Mouse (Mus musculus) hindbrain, embryonic 15.5 days (tissue): ENCODE results near the gene Myrf. TPM values are rescaled to one million over a fixed set of nuclear protein-coding genes. Genes with fewer than 3 reads are reported as not detected.

Experiments used
- ATAC-seq: fragments of 200-750 bp; cut with Nextera tagmentation; 2 replicates; pipeline ENCODE4 v1.8.0; 2017; ENCODE audit warnings: low read depth, moderate number of reproducible peaks, moderate TSS enrichment; ENCODE audit not compliant: low FRiP score
- H3K27ac ChIP-seq: fragments of 300-500 bp; sonication (generic); replicated peaks from 2 replicates; pipeline ENCODE4 v1.5.1; 2015; ENCODE audit warnings: mild to moderate bottlenecking, inconsistent platforms
- H3K27me3 ChIP-seq: fragments of 300-500 bp; sonication (generic); 2 replicates; pipeline ENCODE4 v1.6.1; 2015; ENCODE audit warnings: control low read depth, inconsistent platforms
- H3K36me3 ChIP-seq: fragments of 300-500 bp; sonication (generic); 2 replicates; pipeline ENCODE4 v1.6.1; 2015; ENCODE audit warnings: control low read depth, inconsistent platforms
- H3K4me1 ChIP-seq: fragments of 300-500 bp; sonication (generic); replicated peaks from 2 replicates; pipeline ENCODE4 v1.6.1; 2015; ENCODE audit warnings: control low read depth, inconsistent platforms
- H3K4me2 ChIP-seq: fragments of 300-500 bp; sonication (generic); 2 replicates; pipeline ENCODE4 v1.6.1; 2015; ENCODE audit warnings: moderate library complexity, mild to moderate bottlenecking, inconsistent platforms
- H3K4me3 ChIP-seq: fragments of 300-500 bp; sonication (generic); 2 replicates; pipeline ENCODE4 v1.5.1; 2015; ENCODE audit warnings: mild to moderate bottlenecking, inconsistent platforms
- H3K9ac ChIP-seq: fragments of 300-500 bp; sonication (generic); 2 replicates; pipeline ENCODE4 v1.6.1; 2015; ENCODE audit warnings: inconsistent platforms
- H3K9me3 ChIP-seq: fragments of 300-500 bp; sonication (generic); 2 replicates; pipeline ENCODE4 v1.6.1; 2016; ENCODE audit warnings: control low read depth, inconsistent platforms
- WGBS: fragments of 180-500 bp; shearing (Covaris S2); methylation state at CpG from one replicate; pipeline ENCODE4 v1.1.7; 2015; 5-methylcytosine and 5-hydroxymethylcytosine counted together
- polyA plus RNA-seq: library from polyadenylated mRNA; unstranded; fragments of >200 nt; fragmentation: Nextera tagmentation; extraction: Ambion mirVana; gene quantifications from 2 replicates; pipeline ENCODE4 v1.2.1, GENCODE M21; 2015

Gene Myrf
- polyA plus RNA-seq, 1 experiment from 2014 or later: 0.92 TPM

- H3K27me3 ChIP-seq: no peaks in the 10 kb centered on the region
- peaks cover 26% of the 10 kb centered on the region for H3K36me3 ChIP-seq
- H3K9me3 ChIP-seq: no peaks in the 10 kb centered on the region
- peak overlapping the region; percentile 81 for H3K27ac ChIP-seq
- peak overlapping the region; percentile 82 for H3K4me2 ChIP-seq
- ATAC-seq: peak; percentile 54; the same call in 1 of the 2 replicates
- 2% methylated on average over 23 of the region's 23 CpGs for WGBS
- H3K4me1 ChIP-seq: peaks cover 16% of the 10 kb centered on the region
- peak overlapping the region; percentile 66 for H3K4me3 ChIP-seq
- H3K9ac ChIP-seq: peak overlapping the region; percentile 75
Measured at GRCm38 (mm10) chr19:10203146-10203847, 37.3 kb downstream of the Myrf start.

- Histone ChIP-seq H3K9me3 (no peaks in the 10 kb centered on the region), H3K4me3 (no peak overlapping the region), H3K36me3 (peaks cover 42% of the 10 kb centered on the region), H3K27me3 (no peaks in the 10 kb centered on the region), H3K27ac (no peak overlapping the region), H3K9ac (no peak overlapping the region), H3K4me2 (no peak overlapping the region), H3K4me1 (peaks cover 9% of the 10 kb centered on the region)
- WGBS: 32% methylated on average over 3 of the region's 3 CpGs
- peak; percentile 55 for ATAC-seq
Measured at GRCm38 (mm10) chr19:10198723-10199122, 41.8 kb downstream of the Myrf start.

- peaks cover 8% of the 10 kb centered on the region for H3K4me1 ChIP-seq
- no peaks in the 10 kb centered on the region for H3K9me3 ChIP-seq
- no peaks in the 10 kb centered on the region for H3K27me3 ChIP-seq
- H3K36me3 ChIP-seq: peaks cover 47% of the 10 kb centered on the region
- H3K9ac ChIP-seq: no peak overlapping the region
- ATAC-seq: no peak
- H3K4me3 ChIP-seq: no peak overlapping the region
- WGBS: 78% methylated on average over 2 of the region's 2 CpGs
- no peak overlapping the region for H3K4me2 ChIP-seq
- no peak overlapping the region for H3K27ac ChIP-seq
Measured at GRCm38 (mm10) chr19:10198286-10198685, 42.3 kb downstream of the Myrf start.

- Histone ChIP-seq H3K9ac (no peak overlapping the region), H3K27ac (no peak overlapping the region), H3K4me2 (no peak overlapping the region), H3K4me3 (no peak overlapping the region), H3K4me1 (no peaks in the 10 kb centered on the region), H3K36me3 (peaks cover 58% of the 10 kb centered on the region), H3K27me3 (no peaks in the 10 kb centered on the region), H3K9me3 (no peaks in the 10 kb centered on the region)
- ATAC-seq: no peak
- 94% methylated on average over 4 of the region's 4 CpGs for WGBS
Measured at GRCm38 (mm10) chr19:10197130-10197529, 43.4 kb downstream of the Myrf start.

GRCm38 (mm10) chr19:10195252-10195651 is 45.3 kb downstream of the Myrf start:
- ATAC-seq: no peak
- WGBS: 73% methylated on average over 5 of the region's 5 CpGs
- no peak overlapping the region for H3K4me3 ChIP-seq
- no peak overlapping the region for H3K4me2 ChIP-seq
- no peaks in the 10 kb centered on the region for H3K27me3 ChIP-seq
- no peak overlapping the region for H3K9ac ChIP-seq
- no peaks in the 10 kb centered on the region for H3K4me1 ChIP-seq
- no peak overlapping the region for H3K27ac ChIP-seq
- H3K9me3 ChIP-seq: no peaks in the 10 kb centered on the region
- peaks cover 68% of the 10 kb centered on the region for H3K36me3 ChIP-seq

GRCm38 (mm10) chr19:10194337-10194736 is 46.2 kb downstream of the Myrf start:
- no peak overlapping the region for H3K27ac ChIP-seq
- ATAC-seq: no peak
- WGBS: 87% methylated on average over 11 of the region's 11 CpGs

GRCm38 (mm10) chr19:10191326-10191725 is 49.2 kb downstream of the Myrf start:
- Histone ChIP-seq H3K4me2 (no peak overlapping the region), H3K4me3 (no peak overlapping the region), H3K27me3 (no peaks in the 10 kb centered on the region), H3K4me1 (peaks cover 28% of the 10 kb centered on the region), H3K36me3 (peaks cover 93% of the 10 kb centered on the region), H3K9me3 (no peaks in the 10 kb centered on the region), H3K9ac (no peak overlapping the region), H3K27ac (no peak overlapping the region)
- 79% methylated on average over 7 of the region's 7 CpGs for WGBS
- no peak for ATAC-seq

More at GRCm38 (mm10) chr19:10194337-10194736, 46.2 kb downstream of the Myrf start:
- H3K4me2 ChIP-seq: no peak overlapping the region
- H3K36me3 ChIP-seq: peaks cover 71% of the 10 kb centered on the region
- H3K9me3 ChIP-seq: no peaks in the 10 kb centered on the region
- no peak overlapping the region for H3K4me3 ChIP-seq
- no peaks in the 10 kb centered on the region for H3K27me3 ChIP-seq
- H3K9ac ChIP-seq: no peak overlapping the region
- no peaks in the 10 kb centered on the region for H3K4me1 ChIP-seq

- H3K4me3 ChIP-seq: no peak overlapping the region
Measured at GRCm38 (mm10) chr19:10190796-10191195, 49.8 kb downstream of the Myrf start.

GRCm38 (mm10) chr19:10189940-10190339 is 50.6 kb downstream of the Myrf start:
- Histone ChIP-seq H3K4me3 (no peak overlapping the region), H3K4me2 (no peak overlapping the region), H3K9me3 (no peaks in the 10 kb centered on the region), H3K27ac (no peak overlapping the region), H3K27me3 (no peaks in the 10 kb centered on the region), H3K4me1 (peaks cover 42% of the 10 kb centered on the region), H3K9ac (no peak overlapping the region), H3K36me3 (peaks cover 90% of the 10 kb centered on the region)
- ATAC-seq: no peak
- 92% methylated on average over 8 of the region's 8 CpGs for WGBS

More at GRCm38 (mm10) chr19:10190796-10191195, 49.8 kb downstream of the Myrf start:
- Histone ChIP-seq H3K4me1 (peaks cover 34% of the 10 kb centered on the region), H3K4me2 (no peak overlapping the region), H3K27me3 (no peaks in the 10 kb centered on the region), H3K36me3 (peaks cover 93% of the 10 kb centered on the region), H3K9ac (no peak overlapping the region), H3K27ac (no peak overlapping the region), H3K9me3 (no peaks in the 10 kb centered on the region)
- 54% methylated on average over 2 of the region's 2 CpGs for WGBS
- ATAC-seq: no peak

GRCm38 (mm10) chr19:10189022-10189421 is 51.5 kb downstream of the Myrf start:
- H3K4me1 ChIP-seq: peaks cover 51% of the 10 kb centered on the region
- H3K4me3 ChIP-seq: no peak overlapping the region
- no peak overlapping the region for H3K9ac ChIP-seq
- WGBS: 91% methylated on average over 6 of the region's 6 CpGs
- no peaks in the 10 kb centered on the region for H3K27me3 ChIP-seq
- H3K9me3 ChIP-seq: no peaks in the 10 kb centered on the region
- ATAC-seq: no peak
- no peak overlapping the region for H3K4me2 ChIP-seq
- H3K36me3 ChIP-seq: peaks cover 82% of the 10 kb centered on the region
- H3K27ac ChIP-seq: peak overlapping the region; percentile 67

GRCm38 (mm10) chr19:10188281-10188811 is 52.2 kb downstream of the Myrf start:
- peak; percentile 72 for ATAC-seq
- no peak overlapping the region for H3K4me3 ChIP-seq
- H3K9me3 ChIP-seq: no peaks in the 10 kb centered on the region
- H3K9ac ChIP-seq: no peak overlapping the region
- 38% methylated on average over 10 of the region's 10 CpGs for WGBS
- peaks cover 55% of the 10 kb centered on the region for H3K4me1 ChIP-seq
- H3K36me3 ChIP-seq: peaks cover 75% of the 10 kb centered on the region
- no peak overlapping the region for H3K4me2 ChIP-seq
- no peaks in the 10 kb centered on the region for H3K27me3 ChIP-seq
- H3K27ac ChIP-seq: peak overlapping the region; percentile 67

GRCm38 (mm10) chr19:10186569-10186968 is 54.0 kb downstream of the Myrf start:
- Histone ChIP-seq H3K4me3 (no peak overlapping the region), H3K36me3 (peaks cover 57% of the 10 kb centered on the region), H3K4me2 (no peak overlapping the region), H3K4me1 (peaks cover 62% of the 10 kb centered on the region), H3K27ac (no peak overlapping the region), H3K9ac (no peak overlapping the region), H3K27me3 (no peaks in the 10 kb centered on the region), H3K9me3 (no peaks in the 10 kb centered on the region)
- ATAC-seq: no peak
- 91% methylated on average over 8 of the region's 8 CpGs for WGBS
